In the genomic region with DNA sequence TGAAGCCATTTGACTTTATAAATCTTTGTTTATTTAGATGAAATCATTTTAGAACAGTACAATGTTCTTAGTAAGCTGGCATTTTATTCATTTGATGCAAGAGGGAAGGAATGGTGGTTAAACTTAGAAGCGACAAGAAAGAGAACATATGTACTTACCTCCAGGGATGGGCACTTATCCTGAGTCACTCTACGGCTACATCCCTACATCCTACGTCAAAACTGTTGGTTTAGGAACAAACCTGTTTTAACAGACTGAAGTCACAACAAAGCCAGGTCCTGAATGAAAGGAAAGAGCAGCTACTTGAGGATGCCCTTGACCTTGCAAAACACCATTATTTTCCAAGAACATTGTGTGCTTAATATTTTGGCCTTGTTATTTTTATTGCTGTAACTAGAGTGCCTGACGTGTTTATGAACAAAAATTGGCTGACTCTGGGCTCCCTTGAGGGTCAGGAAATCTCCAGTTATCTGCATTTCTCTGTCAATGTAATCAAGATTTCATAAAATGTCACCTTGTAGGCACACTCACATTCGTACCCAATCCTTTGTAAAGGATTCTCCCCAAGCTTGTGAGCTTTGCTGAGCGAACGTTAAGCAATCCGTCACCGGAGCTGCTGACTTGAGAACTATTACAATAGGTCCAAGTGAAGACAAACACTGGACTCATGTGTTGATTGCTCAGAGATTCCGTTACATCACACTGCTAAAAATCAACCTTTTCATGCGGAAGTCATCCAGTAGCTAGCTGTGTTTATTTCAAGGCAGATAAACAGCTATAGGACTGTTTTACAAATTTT, we compare ENCODE assay signal across 22 mouse cellular contexts. TPM values are rescaled to one million over a fixed set of nuclear protein-coding genes. Genes with fewer than 3 reads are reported as not detected.
DNase-seq lines count a peak whose midpoint lies in the region; ATAC-seq and TF ChIP-seq lines count a peak whose summit lies in the region.
"Had no signal": no experiment of that assay in that cellular context is flagged by ENCODE, and none has a peak within 500 bp of the region (broad histone marks: within the 10 kb centered on the region; RNA-seq: fewer than 3 reads in every experiment).

No protein-coding gene starts in this region.

- H3K4me2 ChIP-seq in lung, embryonic 14.5 days, result no peak overlapping the region
- no peak overlapping the region for H3K4me2 ChIP-seq in hindbrain, postnatal 0 days (ENCODE audit: low read depth, low read length)
- H3K4me2 ChIP-seq: heart, embryonic 11.5 days; hindbrain, embryonic 12.5 days; liver, embryonic 11.5 days; midbrain, embryonic 13.5 days had no signal

- no peak overlapping the region for H3K27ac ChIP-seq in heart, embryonic 10.5 days
- H3K27ac ChIP-seq in lung, embryonic 14.5 days (ENCODE audit: low read depth), result no peak overlapping the region
- H3K27ac ChIP-seq in hindbrain, postnatal 0 days, result no peak overlapping the region
- H3K27ac ChIP-seq: hindbrain, embryonic 12.5 days; kidney, postnatal 0 days; midbrain, embryonic 13.5 days had no signal

- DNase-seq in adrenal gland, adult (ENCODE audit: inconsistent age in 2 of 2, low spot score in 1 of 2), result peak; percentile 20 to 59
- DNase-seq in adrenal gland, postnatal 4 days (ENCODE audit: low spot score in 2 of 2), result no peak
- peak; percentile 30 for DNase-seq in heart, adult 8-10 months (ENCODE audit: low spot score)
- DNase-seq in heart, embryonic 10.5 days (ENCODE audit: low spot score), result no peak
- peak; percentile 42 for DNase-seq in lung, embryonic 14.5 days
- DNase-seq in lung, postnatal 36 days, result peak; percentile 62
- no peak for DNase-seq in hindbrain, postnatal 0 days (ENCODE audit: low spot score)
- DNase-seq: cerebellum, adult 9-10 months; gastrocnemius, postnatal 14 days; heart, postnatal 14 days; kidney, adult 18-20 months; liver, postnatal 0 days; right cerebral cortex, postnatal 25 days; thymus, postnatal 14 days had no signal

- no peak overlapping the region for H3K4me3 ChIP-seq in heart, embryonic 10.5 days
- H3K4me3 ChIP-seq in lung, embryonic 14.5 days (ENCODE audit: low read depth, low read length), result no peak overlapping the region
- H3K4me3 ChIP-seq in hindbrain, postnatal 0 days (ENCODE audit: low read length), result no peak overlapping the region
- H3K4me3 ChIP-seq: hindbrain, embryonic 12.5 days; midbrain, embryonic 13.5 days had no signal

- no peak overlapping the region for H3K9ac ChIP-seq in lung, embryonic 14.5 days
- H3K9ac ChIP-seq in hindbrain, postnatal 0 days (replicated peaks; ENCODE audit: low read length), result no peak overlapping the region
- H3K9ac ChIP-seq: hindbrain, embryonic 12.5 days; liver, postnatal 0 days; midbrain, embryonic 13.5 days had no signal

- H3K9me3 ChIP-seq in heart, embryonic 10.5 days, result no peaks in the 10 kb centered on the region
- H3K9me3 ChIP-seq in lung, embryonic 14.5 days (ENCODE audit: low read depth, low read length), result no peaks in the 10 kb centered on the region
- no peaks in the 10 kb centered on the region for H3K9me3 ChIP-seq in hindbrain, postnatal 0 days (ENCODE audit: low read length)
- H3K9me3 ChIP-seq: hindbrain, embryonic 12.5 days; midbrain, embryonic 13.5 days had no signal

- TF ChIP-seq CTCF in lung, embryonic 14.5 days (IDR thresholded peaks at IDR 0.05; ENCODE audit: low read depth), result no peak
- no peak for TF ChIP-seq CTCF in hindbrain, postnatal 0 days (IDR thresholded peaks at IDR 0.05; ENCODE audit: low read depth)

- H3K27me3 ChIP-seq in heart, embryonic 10.5 days (ENCODE audit: insufficient read depth, poor library complexity, severe bottlenecking), result no peaks in the 10 kb centered on the region
- H3K27me3 ChIP-seq in lung, embryonic 14.5 days (ENCODE audit: insufficient read depth, low read length), result no peaks in the 10 kb centered on the region
- H3K27me3 ChIP-seq in hindbrain, postnatal 0 days (ENCODE audit: insufficient read depth, low read length), result no peaks in the 10 kb centered on the region
- H3K27me3 ChIP-seq: hindbrain, embryonic 12.5 days; midbrain, embryonic 13.5 days had no signal

- H3K36me3 ChIP-seq in heart, embryonic 10.5 days, result no peaks in the 10 kb centered on the region
- H3K36me3 ChIP-seq in lung, embryonic 14.5 days (ENCODE audit: insufficient read depth), result no peaks in the 10 kb centered on the region
- H3K36me3 ChIP-seq in hindbrain, postnatal 0 days (ENCODE audit: insufficient read depth, low read length), result no peaks in the 10 kb centered on the region
- H3K36me3 ChIP-seq: hindbrain, embryonic 12.5 days; midbrain, embryonic 13.5 days had no signal

- no peaks in the 10 kb centered on the region for H3K4me1 ChIP-seq in heart, embryonic 10.5 days
- H3K4me1 ChIP-seq in lung, embryonic 14.5 days (ENCODE audit: insufficient read depth), result no peaks in the 10 kb centered on the region
- no peaks in the 10 kb centered on the region for H3K4me1 ChIP-seq in hindbrain, postnatal 0 days (ENCODE audit: insufficient read depth, low read length)
- H3K4me1 ChIP-seq: hindbrain, embryonic 12.5 days; midbrain, embryonic 13.5 days had no signal

- no peak for ATAC-seq in lung, embryonic 14.5 days (ENCODE audit: insufficient read depth)
- no peak for ATAC-seq in cerebellum, adult (ENCODE audit: insufficient number of reproducible peaks, low FRiP score, low TSS enrichment)
- ATAC-seq in hindbrain, postnatal 0 days, result no peak
- ATAC-seq: forebrain, embryonic 14.5 days; inflammation-experienced regulatory T-cells, adult 6 months; liver, postnatal 0 days; midbrain, embryonic 13.5 days had no signal

- WGBS in heart, embryonic 10.5 days, result 69% methylated on average over 11 of the region's 11 CpGs
- 56% methylated on average over 11 of the region's 11 CpGs for WGBS in lung, embryonic 14.5 days
- WGBS in hindbrain, postnatal 0 days, result 80% methylated on average over 11 of the region's 11 CpGs

RNA-seq across cellular contexts. Expression of a gene that starts 56.3 kb away (rescaled TPM):
- 10 to 100 TPM; 26.2 to 28.2 TPM for total RNA-seq in adrenal gland, postnatal 4 days (2021)
- 1 to 10 TPM; 7.0 to 9.4 (median 7.7) TPM for total RNA-seq in heart, adult 8-10 months (2022)
- polyA plus RNA-seq in heart, embryonic 10.5 days (2016; fragmentation: Nextera tagmentation; extraction: Ambion mirVana), result 9.4 and 11.5 TPM in 2 replicates
- polyA plus RNA-seq in lung, embryonic 14.5 days (2014; fragmentation: Nextera tagmentation; extraction: Ambion mirVana), result 37.8 and 38.5 TPM in 2 replicates
- total RNA-seq in hindbrain, postnatal 0 days (2014; rRNA removed), result 31.1 and 35.8 TPM in 2 replicates
- polyA plus RNA-seq in hindbrain, postnatal 0 days (2015; fragmentation: Nextera tagmentation; extraction: Ambion mirVana), result 37.4 and 37.5 TPM in 2 replicates

Comparison
In these comparisons a context has a peak if more than half of its experiments do, and no peak if none do; other contexts are left out.
1. DNase-seq: peak in adrenal gland, adult (2 of 2), heart, adult 8-10 months (single experiment), lung, embryonic 14.5 days (single experiment) and lung, postnatal 36 days (single experiment); none in adrenal gland, postnatal 4 days (0 of 2), heart, embryonic 10.5 days (single experiment) and hindbrain, postnatal 0 days (single experiment).